Mouse (Mus musculus) ES-Bruce4 (cell line): ENCODE results near the gene Gab2. TPM values are rescaled to one million over a fixed set of nuclear protein-coding genes. Genes with fewer than 3 reads are reported as not detected.

Experiments
- H3K27ac ChIP-seq: 2 replicates; pipeline ENCODE4 v1.5.1; 2012; ENCODE audit warnings: low read length, inconsistent platforms; ENCODE audit not compliant: insufficient read depth
- H3K27me3 ChIP-seq: 2 replicates; pipeline ENCODE4 v1.6.1; 2012; ENCODE audit warnings: mild to moderate bottlenecking, low read length, inconsistent platforms; ENCODE audit not compliant: control insufficient read depth, poor library complexity, insufficient read depth, severe bottlenecking
- H3K36me3 ChIP-seq: 2 replicates; pipeline ENCODE4 v1.6.1; 2012; ENCODE audit warnings: inconsistent platforms, mild to moderate bottlenecking, low read length, moderate library complexity; ENCODE audit not compliant: control insufficient read depth, poor library complexity, insufficient read depth, severe bottlenecking
- H3K4me1 ChIP-seq: one replicate; pipeline ENCODE4 v1.8.1; 2011; ENCODE audit warnings: low read length; ENCODE audit not compliant: control insufficient read depth, insufficient read depth
- H3K4me3 ChIP-seq: 2 replicates; pipeline ENCODE4 v1.5.1; 2011; ENCODE audit warnings: low read depth, mild to moderate bottlenecking, low read length
- H3K9ac ChIP-seq: 2 replicates; pipeline ENCODE4 v1.6.1; 2012; ENCODE audit warnings: low read depth, mild to moderate bottlenecking, inconsistent platforms; ENCODE audit not compliant: poor library complexity, severe bottlenecking
- H3K9me3 ChIP-seq: replicated peaks from 2 replicates; pipeline ENCODE4 v1.6.1; 2012; ENCODE audit warnings: mild to moderate bottlenecking, low read length, inconsistent platforms; ENCODE audit not compliant: control insufficient read depth, poor library complexity, insufficient read depth, severe bottlenecking
- CTCF ChIP-seq: IDR thresholded peaks from one replicate; pipeline ENCODE4 v1.8.1; 2011; ENCODE audit warnings: low read depth, low read length
- EP300 ChIP-seq: IDR thresholded peaks from 2 replicates; pipeline ENCODE4 v1.6.1; 2011; ENCODE audit warnings: low read depth, low read length; ENCODE audit not compliant: insufficient read depth
- POLR2A ChIP-seq: IDR thresholded peaks from one replicate; pipeline ENCODE4 v1.8.1; 2011; ENCODE audit warnings: low read length; ENCODE audit not compliant: insufficient read depth
- polyA plus RNA-seq: library from polyadenylated mRNA; stranded (reverse); fragments of >200 nt; gene quantifications from 2 replicates; pipeline ENCODE4 v1.2.4, GENCODE M21; 2011; ENCODE audit warnings: low read depth; ENCODE audit not compliant: missing spikeins, insufficient read depth, insufficient read length

The Gab2 gene
- 2.6 and 3.5 TPM in 2 replicates for polyA plus RNA-seq

GRCm38 (mm10) chr7:97081242-97081958, at the start of gene Gab2:
Gab2 (plus strand) TSS chr7:97081586.
- Histone ChIP-seq H3K4me3 (peak within 1 kb of the TSS; percentile 68), H3K27ac (no peak within 1 kb of the TSS), H3K27me3 (peaks cover 9% of the 10 kb centered on the region), H3K4me1 (no peaks in the 10 kb centered on the region), H3K36me3 (no peaks in the 10 kb centered on the region), H3K9me3 (no peaks in the 10 kb centered on the region), H3K9ac (peak within 1 kb of the TSS; percentile 90)
- TF ChIP-seq CTCF (no peak), EP300 (0 out of 2 replicates have a peak, but pooled peaks have one; percentile 12)

DNA sequence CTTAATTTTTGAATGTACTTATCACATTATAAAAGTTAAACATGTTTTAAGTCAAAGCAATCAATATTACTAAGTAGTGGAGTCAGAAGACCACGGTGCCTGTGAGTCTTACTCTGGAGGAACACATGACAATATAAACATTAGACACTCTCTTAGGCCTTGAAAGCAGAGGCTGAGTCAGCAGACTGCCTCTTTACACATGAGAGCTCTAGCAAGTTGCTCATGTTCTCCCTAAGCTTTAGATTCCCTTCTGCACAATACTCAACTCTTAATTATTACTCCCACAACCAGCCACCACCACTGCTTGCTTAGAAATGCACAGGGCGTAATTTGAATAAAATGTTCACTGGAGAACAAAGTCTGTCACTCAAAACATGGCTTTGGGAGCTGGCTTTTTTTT, 49.0 kb upstream of the Gab2 start:
- Histone ChIP-seq H3K36me3 (no peaks in the 10 kb centered on the region; the same call in 1 of the 2 replicates), H3K27me3 (no peaks in the 10 kb centered on the region), H3K4me3 (no peak overlapping the region), H3K9me3 (no peaks in the 10 kb centered on the region), H3K27ac (no peak overlapping the region), H3K9ac (no peak overlapping the region), H3K4me1 (no peaks in the 10 kb centered on the region)
- TF ChIP-seq POLR2A (no peak), CTCF (no peak), EP300 (no peak)

DNA sequence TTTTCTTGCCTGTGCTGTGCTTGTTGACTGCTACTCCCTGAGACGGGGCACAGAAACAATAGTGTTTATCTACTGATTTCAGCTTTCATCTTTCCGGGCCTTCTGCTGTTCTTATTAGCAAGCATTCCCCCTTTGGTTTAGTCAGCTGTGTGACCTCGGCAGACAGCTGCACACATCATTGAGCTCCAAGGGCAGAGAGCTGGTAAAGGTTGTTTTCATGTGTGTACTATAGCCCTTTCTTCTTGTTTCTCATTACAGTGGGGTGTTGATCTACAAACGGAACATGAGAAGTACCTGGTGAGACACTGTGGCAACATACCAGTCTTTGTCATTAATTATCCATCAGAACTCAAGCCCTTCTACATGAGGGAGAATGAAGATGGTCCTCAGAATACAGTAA, 41.7 kb upstream of the Gab2 start:
- H3K4me1 ChIP-seq: peaks cover 2% of the 10 kb centered on the region
- no peaks in the 10 kb centered on the region for H3K27me3 ChIP-seq
- TF ChIP-seq EP300 (no peak), CTCF (no peak), POLR2A (no peak)
- H3K4me3 ChIP-seq: no peak overlapping the region
- no peak overlapping the region for H3K27ac ChIP-seq
- H3K9ac ChIP-seq: no peak overlapping the region
- H3K9me3 ChIP-seq: no peaks in the 10 kb centered on the region
- peaks cover 3% of the 10 kb centered on the region; the same call in 1 of the 2 replicates for H3K36me3 ChIP-seq

GRCm38 (mm10) chr7:97041868-97042449, 39.4 kb upstream of the Gab2 start:
- H3K27ac ChIP-seq: no peak overlapping the region
- H3K9me3 ChIP-seq: no peaks in the 10 kb centered on the region
- H3K4me3 ChIP-seq: no peak overlapping the region
- H3K4me1 ChIP-seq: peaks cover 2% of the 10 kb centered on the region
- H3K27me3 ChIP-seq: no peaks in the 10 kb centered on the region
- TF ChIP-seq POLR2A (no peak), EP300 (no peak), CTCF (no peak)
- H3K36me3 ChIP-seq: 0 out of 2 replicates have a peak, but pooled peaks cover 3% of the 10 kb centered on the region
- H3K9ac ChIP-seq: no peak overlapping the region

DNA sequence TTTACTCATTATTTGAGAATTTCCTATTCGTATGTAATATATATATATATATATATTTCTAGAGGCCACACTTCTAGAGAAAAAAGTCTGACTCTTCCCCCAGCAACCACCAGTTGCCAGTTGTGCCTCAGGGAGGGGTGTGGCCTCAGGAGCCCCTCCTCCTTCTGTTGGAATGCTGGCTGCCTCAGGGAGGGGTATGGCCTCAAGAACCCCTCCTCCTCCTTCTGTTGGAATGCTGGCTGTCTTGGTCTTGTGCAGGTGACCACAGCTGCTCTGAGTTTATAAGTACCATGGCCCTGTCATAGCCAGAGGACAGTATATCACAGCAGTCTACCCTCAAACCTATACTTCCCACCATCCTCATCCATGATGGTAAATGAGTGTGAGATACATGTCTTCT, 38.4 kb upstream of the Gab2 start:
- Histone ChIP-seq H3K9me3 (no peaks in the 10 kb centered on the region), H3K4me3 (no peak overlapping the region), H3K27me3 (no peaks in the 10 kb centered on the region), H3K4me1 (peaks cover 2% of the 10 kb centered on the region), H3K9ac (no peak overlapping the region), H3K36me3 (0 out of 2 replicates have a peak, but pooled peaks cover 3% of the 10 kb centered on the region), H3K27ac (no peak overlapping the region)
- TF ChIP-seq EP300 (peak; percentile 76), CTCF (no peak), POLR2A (no peak)

GRCm38 (mm10) chr7:97060966-97061365, 20.4 kb upstream of the Gab2 start:
- H3K4me1 ChIP-seq: no peaks in the 10 kb centered on the region

More at GRCm38 (mm10) chr7:97060966-97061365, 20.4 kb upstream of the Gab2 start:
- H3K4me3 ChIP-seq: no peak overlapping the region
- no peaks in the 10 kb centered on the region for H3K9me3 ChIP-seq
- no peaks in the 10 kb centered on the region for H3K27me3 ChIP-seq
- no peak overlapping the region for H3K9ac ChIP-seq
- no peak overlapping the region for H3K27ac ChIP-seq
- H3K36me3 ChIP-seq: peaks cover 7% of the 10 kb centered on the region; the same call in 1 of the 2 replicates
- TF ChIP-seq CTCF: no peak
- no peak for TF ChIP-seq EP300
- TF ChIP-seq POLR2A: no peak
